Comparison of ENCODE assay signal across 8 mouse cellular contexts in genomic region chr8:116504477-116505120, GRCm38 (mm10). TPM values are rescaled to one million over a fixed set of nuclear protein-coding genes. Genes with fewer than 3 reads are reported as not detected.
DNase-seq lines count a peak whose midpoint lies in the region; ATAC-seq lines count a peak whose summit lies in the region.

Gene Dynlrb2, plus strand, starts transcription at chr8:116504974.

- H3K36me3 ChIP-seq in macrophage (ENCODE audit: inconsistent target) = no peaks in the 10 kb centered on the region

- no peak within 1 kb of the TSS for H3K27ac ChIP-seq in macrophage

- peak; percentile 99 for ATAC-seq in inflammation-experienced regulatory T-cells, adult 6 months

- DNase-seq in adrenal gland, adult (ENCODE audit: inconsistent age in 2 of 2, low spot score in 1 of 2) = peak; percentile 87 to 93
- DNase-seq in embryo, embryonic 10 days (ENCODE audit: low spot score) = peak; percentile 98
- DNase-seq in gastrocnemius, postnatal 25 days = peak; percentile 80
- DNase-seq in left cerebral cortex, adult 8-10 months (ENCODE audit: low spot score in 2 of 2) = peak; percentile 68 to 93
- DNase-seq in retina, postnatal 1 day = peak; percentile 98
- peak; percentile 95 to 97 for DNase-seq in thymus, postnatal 36 days

- H3K4me3 ChIP-seq in macrophage (ENCODE audit: inconsistent target) = peak within 1 kb of the TSS; percentile 18; the same call in 1 of the 2 replicates

- H3K79me2 ChIP-seq in macrophage (ENCODE audit: inconsistent target) = no peaks in the 10 kb centered on the region

- WGBS in macrophage (ENCODE audit: missing documents) = 3% methylated on average over 19 of the region's 19 CpGs

RNA-seq across cellular contexts. Expression of gene Dynlrb2, which starts in this region (rescaled TPM):
- not detected for total RNA-seq in gastrocnemius, postnatal 25 days (2021)
- polyA plus RNA-seq in inflammation-experienced regulatory T-cells, adult 6 months (2017; shearing (Covaris generic)) = not detected
- total RNA-seq in left cerebral cortex, adult 8-10 months (2022) = 1 to 10 TPM; 1.7 to 5.1 (median 2.7) TPM
- total RNA-seq in macrophage (2018; cell fraction: chromatin; rRNA removed) = not detected
- total RNA-seq in macrophage (2018; cell fraction: cytosol; rRNA removed) = not detected
- not detected for total RNA-seq in macrophage (2018; cell fraction: nucleus; rRNA removed)
- polyA plus RNA-seq in macrophage (2018) = not detected in 3 replicates

Comparison
In these comparisons a context has a peak if more than half of its experiments do, and no peak if none do; other contexts are left out.
1. Peak in DNase-seq in gastrocnemius, postnatal 25 days; RNA of the gene not detected or under 1 TPM.
2. Peak in ATAC-seq in inflammation-experienced regulatory T-cells, adult 6 months; RNA of the gene not detected or under 1 TPM.